Mouse (Mus musculus) urinary bladder, adult 18-20 months (tissue): ENCODE results near the gene Lrrc7.
"Not testable (repeated sequence)": the region's sequence is repeated elsewhere in the genome, so short reads cannot be mapped to it uniquely, and the experiment has no call there.

ENCODE experiments used
- DNase-seq, 2 experiments: peaks; one replicate each; pipeline ENCODE4 v3.0.0; 2022; ENCODE audit warnings: low spot score in 2 of 2, mixed read lengths in 2 of 2

Lrrc7 gene

GRCm38 (mm10) chr3:158168454-158168853, 393.6 kb downstream of the Lrrc7 start:
- DNase-seq = no peak

DNA sequence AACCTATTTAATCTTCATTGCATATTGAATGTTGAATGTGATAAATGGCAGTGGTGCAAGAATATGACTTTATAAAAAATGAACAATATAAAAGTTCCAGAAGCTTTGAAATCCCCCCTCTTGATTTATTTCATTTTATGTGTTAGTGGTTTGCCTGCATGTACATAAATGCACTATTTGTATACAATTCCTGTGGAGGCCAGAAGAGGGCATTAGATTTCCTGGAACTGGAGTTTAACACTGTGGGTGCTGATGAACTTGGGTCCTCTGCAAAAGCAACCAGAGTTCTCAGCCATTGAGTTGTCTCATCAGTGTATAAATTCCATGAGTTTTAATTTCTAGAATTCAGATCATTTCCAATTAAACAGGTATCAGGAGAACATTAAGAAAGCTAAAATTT, 397.0 kb downstream of the Lrrc7 start:
- no peak for DNase-seq

- DNase-seq = no peak
Observed at GRCm38 (mm10) chr3:158164452-158164851, 397.6 kb downstream of the Lrrc7 start.

GRCm38 (mm10) chr3:158163127-158163526, 398.9 kb downstream of the Lrrc7 start:
- no peak for DNase-seq

GRCm38 (mm10) chr3:158161924-158162490, 400.0 kb downstream of the Lrrc7 start:
- DNase-seq = no peak

DNA sequence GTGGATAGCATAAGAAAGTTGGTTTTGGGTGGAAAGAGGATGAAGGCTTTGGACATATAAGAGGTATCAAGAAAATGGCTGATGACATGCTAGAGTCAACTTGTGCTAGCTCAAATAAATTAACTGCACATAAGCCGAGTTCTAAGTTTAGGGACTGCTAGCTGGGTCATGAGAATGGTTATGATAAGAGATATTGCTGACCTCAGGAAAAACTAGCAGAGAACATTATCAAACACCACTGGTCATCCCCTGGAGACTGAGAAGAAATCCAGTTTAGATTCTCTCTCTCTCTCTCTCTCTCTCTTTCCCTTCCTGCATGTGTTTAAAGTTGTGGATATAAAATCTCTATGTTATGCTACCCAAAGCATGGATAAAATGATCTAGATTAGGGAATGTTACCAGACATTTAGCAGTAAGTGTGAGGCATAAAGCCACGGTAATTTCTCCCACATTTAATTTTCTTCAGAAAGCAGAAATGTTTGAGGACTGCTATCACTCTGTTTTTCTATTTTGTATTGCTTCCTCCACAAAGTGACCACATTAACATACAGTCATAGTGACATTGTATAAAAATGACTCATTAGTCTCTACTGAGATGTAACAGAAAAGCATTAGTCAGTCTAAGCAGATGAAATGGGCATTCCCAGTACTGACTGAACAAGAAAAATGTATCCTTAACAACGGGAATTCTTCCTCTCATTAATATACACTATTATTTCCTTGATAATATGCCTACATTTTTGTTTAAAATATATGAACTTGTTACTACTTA, 406.3 kb downstream of the Lrrc7 start:
- no peak for DNase-seq

DNA sequence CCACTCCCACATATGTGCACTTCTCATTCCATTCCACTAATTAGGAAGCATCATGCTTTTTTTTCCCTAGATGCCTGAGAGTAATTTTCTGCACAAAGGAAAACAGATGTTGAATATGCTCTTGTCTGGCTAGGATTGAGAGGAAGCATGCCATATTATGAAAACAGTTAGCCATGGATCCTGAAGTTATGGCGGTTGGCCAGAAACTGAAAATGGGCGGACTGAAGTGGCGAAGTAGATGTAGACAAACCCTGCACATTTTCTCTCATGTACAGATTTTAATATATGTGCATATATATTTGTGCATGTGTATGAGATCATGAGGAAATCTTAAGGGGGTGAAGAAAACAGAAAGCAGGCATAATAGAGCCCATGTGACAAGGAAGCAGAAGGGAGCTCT, 407.9 kb downstream of the Lrrc7 start:
- no peak for DNase-seq

GRCm38 (mm10) chr3:158148998-158149397, 413.0 kb downstream of the Lrrc7 start:
- DNase-seq = no peak

- DNase-seq = no peak
Observed at GRCm38 (mm10) chr3:158140629-158141028, 421.4 kb downstream of the Lrrc7 start.

- DNase-seq = no peak
Observed at GRCm38 (mm10) chr3:158137796-158138195, 424.2 kb downstream of the Lrrc7 start.

DNA sequence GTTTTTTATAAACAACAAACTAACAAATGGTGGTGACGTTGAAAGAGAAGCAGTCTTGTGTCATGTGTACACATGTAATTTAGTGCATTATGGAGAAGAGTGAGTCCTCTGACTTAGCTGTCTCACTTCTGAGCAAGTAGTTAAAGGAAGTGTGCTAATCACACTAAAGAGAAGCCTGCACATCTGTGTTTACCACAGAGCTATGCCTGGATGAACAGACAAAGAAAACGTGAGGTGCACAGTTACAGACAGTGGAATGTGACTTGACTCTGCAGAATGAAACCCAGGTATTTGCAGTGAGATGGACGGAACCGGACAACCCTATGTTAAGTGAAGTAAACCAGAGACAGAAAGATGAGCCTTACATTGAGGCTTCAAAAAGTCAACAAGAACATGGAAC, 430.3 kb downstream of the Lrrc7 start:
- DNase-seq = no peak

- no peak for DNase-seq
Observed at GRCm38 (mm10) chr3:158131233-158131632, 430.8 kb downstream of the Lrrc7 start.

DNA sequence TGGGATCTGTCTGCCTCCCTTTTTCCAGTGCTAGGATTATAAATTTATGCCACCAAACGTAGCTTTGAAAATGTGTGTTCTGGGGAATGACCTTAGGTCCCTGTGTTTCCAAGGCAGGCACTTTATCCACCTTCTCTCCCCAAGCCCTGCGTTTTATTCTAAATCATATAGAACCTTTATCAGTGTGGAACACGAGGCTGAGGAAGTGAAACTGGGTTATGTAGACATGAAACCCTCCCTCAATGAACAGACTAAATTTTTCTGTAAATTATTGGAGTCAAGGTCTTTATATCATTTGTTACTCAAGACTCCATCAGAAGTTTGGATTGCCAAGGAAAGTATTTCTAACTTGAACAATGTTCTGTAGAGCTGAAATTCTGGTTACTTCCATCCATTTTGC, 439.1 kb downstream of the Lrrc7 start:
- no peak for DNase-seq

- DNase-seq = no peak
Observed at GRCm38 (mm10) chr3:158105260-158105659, 456.8 kb downstream of the Lrrc7 start.

- no peak for DNase-seq
Observed at GRCm38 (mm10) chr3:158103467-158103866, 458.6 kb downstream of the Lrrc7 start.

DNA sequence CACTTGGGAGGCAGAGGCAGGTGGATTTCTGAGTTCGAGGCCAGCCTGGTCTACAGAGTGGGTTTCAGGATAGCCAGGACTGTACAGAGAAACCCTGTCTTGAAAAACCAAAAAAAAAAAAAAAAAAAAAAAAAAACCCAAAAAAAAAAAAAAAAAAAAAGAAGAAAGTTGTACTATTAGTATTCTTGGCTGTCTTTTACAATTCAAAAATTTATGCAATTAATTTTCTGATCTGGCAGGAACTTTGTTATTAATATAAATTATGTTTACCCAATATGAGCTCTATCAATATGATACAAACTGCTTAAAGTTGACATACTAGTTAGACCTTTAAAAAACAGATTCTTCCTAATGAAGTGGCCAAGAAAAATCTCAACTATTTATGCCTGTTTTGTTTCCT, 459.5 kb downstream of the Lrrc7 start:
- DNase-seq = not testable (repeated sequence)

DNA sequence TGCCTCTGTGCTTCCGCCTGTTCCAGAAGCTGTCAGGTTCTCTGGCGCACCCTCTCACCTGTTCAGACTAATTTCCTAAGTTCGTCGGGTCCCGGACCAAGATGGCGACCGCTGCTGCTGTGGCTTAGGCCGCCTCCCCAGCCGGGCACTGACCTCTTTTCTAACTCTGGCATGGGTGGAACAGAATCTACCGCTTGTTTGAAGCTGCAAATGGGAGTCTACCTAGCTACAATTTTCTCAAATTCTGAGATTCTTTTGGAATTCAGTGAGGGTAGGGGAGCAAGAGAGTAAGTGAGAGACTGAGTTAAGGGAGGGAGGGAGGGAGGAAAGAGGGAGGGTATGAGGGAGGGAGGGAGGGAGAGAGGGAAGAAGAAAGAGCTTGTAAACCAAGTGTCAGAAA, 460.0 kb downstream of the Lrrc7 start:
- not testable (repeated sequence) for DNase-seq

DNA sequence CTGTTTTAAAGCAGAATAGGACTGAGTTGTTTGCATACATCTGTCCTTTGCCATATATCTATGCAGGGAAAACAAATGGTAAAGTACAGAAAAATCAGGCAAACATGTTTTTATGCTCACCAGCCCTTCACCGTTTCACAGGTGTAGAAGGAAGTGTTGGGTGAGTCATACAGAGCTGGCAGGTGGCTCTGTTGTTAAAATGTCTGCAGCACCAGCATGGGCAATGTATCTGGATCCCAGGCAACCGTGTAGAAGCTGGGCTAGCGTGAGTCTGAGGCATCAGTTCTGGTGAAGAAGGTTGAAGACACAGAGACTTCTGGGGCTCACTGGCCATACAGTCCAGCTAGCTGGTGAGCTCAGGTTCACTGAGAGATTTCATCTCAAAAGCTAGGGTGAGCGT, 468.1 kb downstream of the Lrrc7 start:
- no peak for DNase-seq

DNA sequence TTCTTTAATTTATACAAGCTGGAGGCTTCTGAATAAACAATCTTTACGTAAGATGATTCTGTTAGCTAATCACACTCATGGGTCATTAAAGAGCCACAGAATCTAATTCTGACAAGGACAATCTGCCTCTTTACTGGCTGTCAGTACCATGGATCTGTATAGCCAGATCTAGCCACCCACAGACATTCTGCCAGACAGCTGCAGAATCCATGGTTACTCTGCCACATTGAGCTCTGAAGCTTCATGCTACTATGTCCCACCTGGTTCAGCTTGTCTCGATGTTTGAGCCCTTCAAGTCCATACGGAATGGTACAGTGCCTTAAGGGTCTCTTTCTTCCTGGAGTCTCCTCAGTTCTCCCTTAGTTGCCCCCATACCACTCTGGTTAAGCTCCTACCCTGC, 470.4 kb downstream of the Lrrc7 start:
- no peak for DNase-seq

DNA sequence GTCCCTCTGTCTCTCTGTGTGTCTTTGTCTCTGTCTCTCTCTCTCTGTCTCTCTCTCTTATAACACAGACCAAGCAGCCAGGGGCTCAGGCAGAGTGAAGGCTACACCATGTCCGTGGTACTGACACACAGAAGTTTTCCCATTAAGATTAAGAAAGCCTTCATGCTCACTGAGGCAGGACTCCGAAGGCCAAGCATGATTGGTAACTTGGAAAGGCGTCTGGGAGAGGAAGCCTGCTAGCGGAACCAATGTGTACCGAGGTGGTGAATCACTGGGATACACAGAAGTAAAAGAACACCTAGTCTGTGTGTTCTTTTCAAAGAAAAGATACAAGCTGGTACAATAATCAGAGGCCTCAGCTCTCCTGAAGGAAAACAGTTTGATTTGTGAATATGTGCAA, 484.2 kb downstream of the Lrrc7 start:
- no peak for DNase-seq

DNA sequence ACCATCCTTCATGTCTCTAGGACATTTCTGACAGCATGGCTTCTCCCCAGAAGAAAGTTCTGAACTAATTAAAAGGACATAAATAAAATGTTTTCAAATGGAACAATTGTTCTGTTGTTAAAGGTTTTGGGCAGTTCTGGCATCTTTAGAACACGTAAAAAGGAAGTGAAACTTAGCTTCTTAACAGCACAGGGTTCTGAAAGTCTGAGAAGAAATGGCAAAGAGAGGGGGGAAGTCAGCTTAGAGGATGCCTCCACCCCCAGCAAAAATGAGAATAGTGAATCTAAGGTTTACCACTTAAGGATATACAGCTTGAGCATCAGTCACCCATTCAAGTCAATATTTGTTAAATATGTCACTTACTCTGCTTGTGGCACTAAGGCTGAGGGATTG, 484.6 kb downstream of the Lrrc7 start:
- DNase-seq = no peak

- DNase-seq = no peak
Observed at GRCm38 (mm10) chr3:158076685-158077379, 485.2 kb downstream of the Lrrc7 start.

DNA sequence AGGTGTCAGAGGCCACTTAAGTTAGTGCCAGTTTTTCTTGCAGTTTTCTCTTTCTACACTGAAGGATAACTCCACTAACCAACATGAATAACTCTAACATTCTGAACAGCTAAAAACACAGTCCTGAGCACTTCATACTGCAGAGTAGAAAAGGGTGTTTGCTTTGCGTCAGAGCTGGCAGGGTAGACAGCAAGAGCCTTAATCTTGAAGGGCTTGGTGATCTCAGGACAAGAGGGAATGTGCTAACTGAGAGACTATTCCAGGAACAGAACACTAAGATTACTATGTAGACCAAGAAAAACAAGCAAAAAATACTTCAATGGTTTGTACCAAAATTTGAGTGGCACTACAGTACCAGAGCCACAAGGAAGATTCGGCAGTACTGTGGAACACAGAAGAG, 487.0 kb downstream of the Lrrc7 start:
- DNase-seq = no peak
